Mouse (Mus musculus) G1E (cell line): ENCODE results near the gene Apobec3.

Source experiments
- CTCF ChIP-seq: IDR thresholded peaks from 2 replicates; pipeline ENCODE4 v1.5.1; 2012; ENCODE audit warnings: low read depth, low read length, inconsistent platforms, mixed read lengths
- GATA2 ChIP-seq: IDR thresholded peaks from 2 replicates; pipeline ENCODE4 v1.6.1; 2012; ENCODE audit warnings: low read depth, low read length, inconsistent platforms, borderline replicate concordance

GRCm38 (mm10) chr15:79932323-79932987 is 41.0 kb downstream of the Apobec3 start:
- TF ChIP-seq CTCF (no peak), GATA2 (no peak)
